Mouse (Mus musculus): ENCODE results near the gene Gm13103.
"Not testable (repeated sequence)": the region's sequence is repeated elsewhere in the genome, so short reads cannot be mapped to it uniquely, and the experiment has no call there.

The Gm13103 gene

DNA sequence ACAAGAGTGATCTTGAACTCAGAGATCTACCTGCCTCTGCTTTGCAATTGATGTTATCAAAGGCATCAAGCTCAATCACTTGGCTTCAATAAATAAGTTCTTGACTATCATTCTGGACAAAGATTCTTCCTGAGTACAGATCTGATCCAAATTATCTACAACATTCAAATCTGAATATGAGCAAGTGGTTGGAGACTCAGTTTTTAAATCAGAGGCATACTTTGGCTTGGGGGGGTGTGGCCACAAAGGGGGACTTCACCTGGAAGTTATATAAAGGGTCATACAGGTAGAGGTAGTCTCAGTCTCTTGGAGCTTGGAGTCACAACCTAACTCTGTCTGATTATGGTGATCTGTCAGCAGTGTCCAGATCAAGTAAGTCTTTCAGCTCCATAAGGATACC lies at the start of gene Gm13103:
Gene Gm13103 (plus strand): TSS at position 301 of the 400 bp plus-strand sequence.
- not testable (repeated sequence) for DNase-seq

- no peak for DNase-seq
Measured at GRCm38 (mm10) chr4:143815993-143816392, 30.3 kb upstream of the Gm13103 start, which contains the start of gene Gm13084. Gene Gm13084, minus strand, starts transcription at chr4:143816093.

GRCm38 (mm10) chr4:143882371-143882770 lies 36.1 kb downstream of the Gm13103 start:
- not testable (repeated sequence) for DNase-seq

DNA sequence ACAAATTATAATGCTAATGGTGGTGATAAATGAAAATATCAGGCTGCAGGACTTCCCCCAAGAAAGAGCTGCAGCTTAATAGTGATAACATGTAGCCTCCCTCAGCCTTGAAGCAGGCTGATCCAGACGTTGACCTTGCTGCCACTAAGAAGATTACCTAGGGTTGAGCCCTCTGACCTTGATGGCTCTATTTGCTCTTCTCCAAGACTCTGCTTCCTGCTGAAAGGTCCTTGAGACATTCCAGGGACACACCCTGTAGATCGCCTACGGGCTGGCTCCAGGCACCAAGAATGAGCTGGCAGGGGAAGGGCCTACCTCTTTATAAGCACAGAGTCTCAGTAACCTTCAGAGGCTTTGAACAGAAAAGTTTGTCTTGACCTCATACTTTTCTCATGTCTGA lies 48.1 kb downstream of the Gm13103 start:
- not testable (repeated sequence) for DNase-seq

- DNase-seq, result not testable (repeated sequence)
Measured at GRCm38 (mm10) chr4:143900280-143900679, 54.0 kb downstream of the Gm13103 start, which contains the start of gene Pramef6. Gene Pramef6, minus strand, starts transcription at chr4:143900380.
